Mouse (Mus musculus) hematopoietic stem cell, adult 5-6 weeks (primary cell): Measurements from ENCODE around the gene Gstm7. TPM values are rescaled to one million over a fixed set of nuclear protein-coding genes. Genes with fewer than 3 reads are reported as not detected.
"Not testable (repeated sequence)": the region's sequence is repeated elsewhere in the genome, so short reads cannot be mapped to it uniquely, and the experiment has no call there.

Experiments
- ATAC-seq, 2 experiments: fragments of 125-278 bp in 1 of 2; replicated peaks in 1 of 2; 2 replicates each; pipeline ENCODE4 v1.8.0; 2016 to 2017; ENCODE audit warnings: inconsistent platforms in 2 of 2, mild to moderate bottlenecking in 2 of 2, moderate number of reproducible peaks in 2 of 2, low read depth in 1 of 2, moderate TSS enrichment in 1 of 2; ENCODE audit not compliant: low FRiP score in 2 of 2, poor library complexity in 2 of 2, severe bottlenecking in 2 of 2, insufficient read depth in 1 of 2, low TSS enrichment in 1 of 2
- total RNA-seq: library from RNA; stranded (forward); fragments of 172-1452, 232-1000 nt; gene quantifications from 2 replicates; pipeline ENCODE4 v1.2.3, GENCODE M21; 2017

Gstm7 gene
- 8.3 and 11.8 TPM in 2 replicates for total RNA-seq

GRCm38 (mm10) chr3:107931670-107932069 is at the start of gene Gstm7:
TSS of gene Gstm7 (minus strand) at chr3:107931817.
- peak; percentile 91 to 92 for ATAC-seq

GRCm38 (mm10) chr3:107981261-107981660 is 49.6 kb upstream of the Gstm7 start:
- no peak for ATAC-seq

- no peak for ATAC-seq
Observed at GRCm38 (mm10) chr3:107977691-107978090, 46.1 kb upstream of the Gstm7 start.

- no peak for ATAC-seq
Observed at GRCm38 (mm10) chr3:107974237-107974636, 42.6 kb upstream of the Gstm7 start.

- ATAC-seq = no peak
Observed at GRCm38 (mm10) chr3:107972070-107972469, 40.5 kb upstream of the Gstm7 start.

GRCm38 (mm10) chr3:107971101-107971500 is 39.5 kb upstream of the Gstm7 start:
- not testable (repeated sequence) for ATAC-seq

- no peak for ATAC-seq
Observed at GRCm38 (mm10) chr3:107968724-107969395, 37.2 kb upstream of the Gstm7 start, which contains the start of gene Gstm3. TSS of gene Gstm3 (minus strand) at chr3:107969283.

GRCm38 (mm10) chr3:107966631-107967030 is 35.0 kb upstream of the Gstm7 start:
- ATAC-seq = no peak

- ATAC-seq = no peak
Observed at GRCm38 (mm10) chr3:107965592-107965991, 34.0 kb upstream of the Gstm7 start.

- ATAC-seq = peak; percentile 56 to 70
Observed at GRCm38 (mm10) chr3:107964656-107965308, 33.2 kb upstream of the Gstm7 start.

- ATAC-seq = no peak
Observed at GRCm38 (mm10) chr3:107964026-107964425, 32.4 kb upstream of the Gstm7 start.

- not testable (repeated sequence) for ATAC-seq
Observed at GRCm38 (mm10) chr3:107955260-107955659, 23.6 kb upstream of the Gstm7 start.

- no peak for ATAC-seq
Observed at GRCm38 (mm10) chr3:107953906-107954305, 22.3 kb upstream of the Gstm7 start.

- ATAC-seq = peak; percentile 71 to 74
Observed at GRCm38 (mm10) chr3:107953328-107953755, 21.7 kb upstream of the Gstm7 start.

- no peak for ATAC-seq
Observed at GRCm38 (mm10) chr3:107950531-107950930, 18.9 kb upstream of the Gstm7 start.

- ATAC-seq = not testable (repeated sequence)
Observed at GRCm38 (mm10) chr3:107949461-107949860, 17.8 kb upstream of the Gstm7 start.

- ATAC-seq = no peak
Observed at GRCm38 (mm10) chr3:107945729-107946128, 14.1 kb upstream of the Gstm7 start.

- no peak for ATAC-seq
Observed at GRCm38 (mm10) chr3:107943239-107943990, 11.8 kb upstream of the Gstm7 start, which contains the start of gene Gstm6. TSS of gene Gstm6 (minus strand) at chr3:107943749.
